ENCODE assay signal across 8 mouse cellular contexts in genomic region chr2:71812221-71813021, GRCm38 (mm10).
A peak's percentile ranks its signal among the peaks of the same experiment; 100 is the strongest.
DNase-seq lines count a peak whose midpoint lies in the region; ATAC-seq and TF ChIP-seq lines count a peak whose summit lies in the region.

No protein-coding gene starts in this region.

- peak overlapping the region; percentile 31; the same call in 1 of the 2 replicates for H3K27ac ChIP-seq in heart, embryonic 13.5 days (replicated peaks)
- H3K27ac ChIP-seq in kidney, postnatal 0 days = peak overlapping the region; percentile 36; the same call in 1 of the 2 replicates
- no peak overlapping the region for H3K27ac ChIP-seq in liver, embryonic 13.5 days
- H3K27ac ChIP-seq in neural tube, embryonic 13.5 days (replicated peaks) = no peak overlapping the region
- peak overlapping the region; percentile 63 for H3K27ac ChIP-seq in stomach, postnatal 0 days (replicated peaks)

- H3K4me2 ChIP-seq in heart, embryonic 13.5 days = no peak overlapping the region
- H3K4me2 ChIP-seq in kidney, postnatal 0 days (ENCODE audit: low read length) = no peak overlapping the region
- H3K4me2 ChIP-seq in liver, embryonic 13.5 days = no peak overlapping the region; the same call in 1 of the 2 replicates
- H3K4me2 ChIP-seq in neural tube, embryonic 13.5 days = no peak overlapping the region
- no peak overlapping the region for H3K4me2 ChIP-seq in stomach, postnatal 0 days (replicated peaks; ENCODE audit: low read depth)

- no peak for TF ChIP-seq POLR2A in brain, embryonic 14.5 days (IDR thresholded peaks at IDR 0.05; ENCODE audit: borderline replicate concordance, extremely low read depth, insufficient read depth, insufficient read length, poor library complexity, severe bottlenecking)

- no peaks in the 10 kb centered on the region for H3K27me3 ChIP-seq in heart, embryonic 13.5 days (replicated peaks)
- H3K27me3 ChIP-seq in kidney, postnatal 0 days (ENCODE audit: insufficient read depth, low read length) = no peaks in the 10 kb centered on the region
- no peaks in the 10 kb centered on the region for H3K27me3 ChIP-seq in liver, embryonic 13.5 days
- no peaks in the 10 kb centered on the region for H3K27me3 ChIP-seq in neural tube, embryonic 13.5 days
- H3K27me3 ChIP-seq in stomach, postnatal 0 days (ENCODE audit: control insufficient read depth, insufficient read depth, low read length) = no peaks in the 10 kb centered on the region

- DNase-seq in brain, embryonic 14.5 days (ENCODE audit: low read depth) = peak; percentile 88
- peak; percentile 30 for DNase-seq in fibroblast of lung, adult 2 months (ENCODE audit: low read depth)
- peak; percentile 86 for DNase-seq in kidney, postnatal 0 days (ENCODE audit: low spot score)
- peak; percentile 41 for DNase-seq in liver, embryonic 13.5 days
- peak; percentile 88 for DNase-seq in stomach, postnatal 0 days (ENCODE audit: low spot score)

- H3K4me3 ChIP-seq in heart, embryonic 13.5 days = no peak overlapping the region
- H3K4me3 ChIP-seq in kidney, postnatal 0 days (replicated peaks; ENCODE audit: low read depth, low read length) = no peak overlapping the region
- H3K4me3 ChIP-seq in liver, embryonic 13.5 days (replicated peaks) = no peak overlapping the region
- H3K4me3 ChIP-seq in neural tube, embryonic 13.5 days = no peak overlapping the region
- H3K4me3 ChIP-seq in stomach, postnatal 0 days (ENCODE audit: low read depth, low read length) = no peak overlapping the region

- peak; percentile 97 for TF ChIP-seq CTCF in brain, embryonic 14.5 days (IDR thresholded peaks at IDR 0.05; ENCODE audit: borderline replicate concordance, extremely low read depth, insufficient read depth, insufficient read length)
- TF ChIP-seq CTCF in kidney, postnatal 0 days (IDR thresholded peaks at IDR 0.05; ENCODE audit: low read depth) = peak; percentile 94
- TF ChIP-seq CTCF in stomach, postnatal 0 days (IDR thresholded peaks at IDR 0.05; ENCODE audit: low read depth) = peak; percentile 96

- H3K9me3 ChIP-seq in heart, embryonic 13.5 days = no peaks in the 10 kb centered on the region
- H3K9me3 ChIP-seq in kidney, postnatal 0 days (replicated peaks; ENCODE audit: low read length) = no peaks in the 10 kb centered on the region
- H3K9me3 ChIP-seq in liver, embryonic 13.5 days (replicated peaks) = no peaks in the 10 kb centered on the region
- H3K9me3 ChIP-seq in neural tube, embryonic 13.5 days = no peaks in the 10 kb centered on the region
- H3K9me3 ChIP-seq in stomach, postnatal 0 days (ENCODE audit: control insufficient read depth, low read length) = no peaks in the 10 kb centered on the region

- WGBS in heart, embryonic 13.5 days = 37% methylated on average over 12 of the region's 12 CpGs
- 33% methylated on average over 12 of the region's 12 CpGs for WGBS in kidney, postnatal 0 days
- 38% methylated on average over 12 of the region's 12 CpGs for WGBS in liver, embryonic 13.5 days (ENCODE audit: insufficient replicate concordance)
- WGBS in neural tube, embryonic 13.5 days = 48% methylated on average over 12 of the region's 12 CpGs
- 27% methylated on average over 12 of the region's 12 CpGs for WGBS in stomach, postnatal 0 days

- TF ChIP-seq EP300 in stomach, postnatal 0 days (optimal IDR thresholded peaks at IDR 0.05) = no peak

- H3K4me1 ChIP-seq in heart, embryonic 13.5 days = peaks cover 77% of the 10 kb centered on the region
- H3K4me1 ChIP-seq in kidney, postnatal 0 days (replicated peaks; ENCODE audit: insufficient read depth, low read length) = peaks cover 15% of the 10 kb centered on the region
- peaks cover 47% of the 10 kb centered on the region for H3K4me1 ChIP-seq in liver, embryonic 13.5 days (replicated peaks)
- H3K4me1 ChIP-seq in neural tube, embryonic 13.5 days (replicated peaks) = peaks cover 26% of the 10 kb centered on the region
- peaks cover 4% of the 10 kb centered on the region for H3K4me1 ChIP-seq in stomach, postnatal 0 days (replicated peaks; ENCODE audit: control insufficient read depth, insufficient read depth)

- H3K36me3 ChIP-seq in heart, embryonic 13.5 days = peaks cover 7% of the 10 kb centered on the region
- H3K36me3 ChIP-seq in kidney, postnatal 0 days (ENCODE audit: insufficient read depth, low read length) = no peaks in the 10 kb centered on the region
- H3K36me3 ChIP-seq in liver, embryonic 13.5 days = no peaks in the 10 kb centered on the region
- H3K36me3 ChIP-seq in neural tube, embryonic 13.5 days = no peaks in the 10 kb centered on the region
- H3K36me3 ChIP-seq in stomach, postnatal 0 days (ENCODE audit: control insufficient read depth, insufficient read depth, low read length) = no peaks in the 10 kb centered on the region

- peak overlapping the region; percentile 37 for H3K9ac ChIP-seq in heart, embryonic 13.5 days
- no peak overlapping the region for H3K9ac ChIP-seq in kidney, postnatal 0 days (ENCODE audit: low read depth, low read length)
- no peak overlapping the region for H3K9ac ChIP-seq in liver, embryonic 13.5 days
- no peak overlapping the region for H3K9ac ChIP-seq in neural tube, embryonic 13.5 days
- H3K9ac ChIP-seq in stomach, postnatal 0 days (ENCODE audit: low read length) = no peak overlapping the region

- ATAC-seq in CD4-positive, CD25-positive, alpha-beta regulatory T cell, adult 4 months = peak; percentile 31
- no peak for ATAC-seq in heart, embryonic 13.5 days (ENCODE audit: extremely low read depth, insufficient number of reproducible peaks, low FRiP score, low TSS enrichment)
- peak; percentile 41; the same call in 1 of the 2 replicates for ATAC-seq in kidney, postnatal 0 days (replicated peaks; ENCODE audit: low FRiP score, low read depth)
- no peak for ATAC-seq in liver, embryonic 13.5 days (ENCODE audit: low read depth)
- ATAC-seq in neural tube, embryonic 13.5 days (ENCODE audit: low read depth) = peak; percentile 84
- ATAC-seq in stomach, postnatal 0 days (ENCODE audit: low FRiP score, low TSS enrichment) = peak; percentile 84

Comparison
In these comparisons a context has a peak if more than half of its experiments do, and no peak if none do; other contexts are left out.
1. ATAC-seq: peak in CD4-positive, CD25-positive, alpha-beta regulatory T cell, adult 4 months (single experiment), kidney, postnatal 0 days (single experiment), neural tube, embryonic 13.5 days (single experiment) and stomach, postnatal 0 days (single experiment); none in heart, embryonic 13.5 days (single experiment) and liver, embryonic 13.5 days (single experiment).
2. DNase-seq: peak in every context shown above with its lines; median percentile 88 in brain, embryonic 14.5 days; 88 in stomach, postnatal 0 days; 86 in kidney, postnatal 0 days; 41 in liver, embryonic 13.5 days; 30 in fibroblast of lung, adult 2 months.
3. H3K27ac ChIP-seq: peak in heart, embryonic 13.5 days (single experiment), kidney, postnatal 0 days (single experiment) and stomach, postnatal 0 days (single experiment); none in liver, embryonic 13.5 days (single experiment) and neural tube, embryonic 13.5 days (single experiment).
4. Peak in every context shown above with its lines, with median percentiles within 50 percentile points of each other: CTCF ChIP-seq.